Mouse (Mus musculus): ENCODE measurements around the gene Medag. TPM values are rescaled to one million over a fixed set of nuclear protein-coding genes. Genes with fewer than 3 reads are reported as not detected.

Medag gene
- 3.9 and 4.5 TPM in 2 replicates for total RNA-seq (2021)
- long read RNA-seq, experiment 1, partial matches to known transcripts: 0 of 2 reads
- long read RNA-seq, experiment 1, other reads (novel, unspliced or antisense): 1 of 2 reads
- long read RNA-seq, experiment 2: 0 reads

DNA sequence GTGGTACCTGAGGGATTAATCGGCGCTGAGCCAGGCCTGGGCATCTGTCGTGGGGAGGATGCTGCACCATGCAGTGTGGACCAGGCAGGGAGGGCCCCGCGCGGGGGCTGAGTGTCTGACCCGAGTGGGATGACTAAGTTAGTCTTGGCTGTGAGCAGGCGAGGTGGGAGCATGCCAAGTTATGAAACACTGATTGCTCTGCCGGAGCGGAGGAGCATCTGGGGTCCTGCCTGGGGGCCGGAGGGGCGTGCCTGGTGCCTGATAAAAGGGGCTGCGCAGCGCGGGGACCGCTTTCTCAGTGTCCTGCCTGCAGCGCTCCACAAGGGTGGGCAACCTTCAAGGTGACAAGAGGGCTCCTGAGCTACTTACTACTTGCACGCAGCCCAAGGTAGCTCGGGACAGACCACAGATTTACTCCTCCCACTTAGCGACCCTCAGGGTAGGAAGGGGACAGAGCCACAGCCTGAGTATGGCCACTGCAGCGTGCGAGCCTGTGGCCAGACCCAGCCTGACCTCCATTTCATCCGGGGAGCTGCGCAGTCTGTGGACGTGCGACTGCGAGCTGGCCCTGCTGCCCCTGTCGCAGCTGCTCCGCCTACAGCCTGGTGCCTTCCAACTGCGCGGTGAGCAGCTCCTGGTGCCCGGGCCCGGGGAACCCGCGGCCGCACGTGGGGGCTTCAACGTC, at the start of gene Medag:
TSS of gene Medag (plus strand) at position 241 of the 685 bp plus-strand sequence.
- peak; percentile 87 for DNase-seq

DNA sequence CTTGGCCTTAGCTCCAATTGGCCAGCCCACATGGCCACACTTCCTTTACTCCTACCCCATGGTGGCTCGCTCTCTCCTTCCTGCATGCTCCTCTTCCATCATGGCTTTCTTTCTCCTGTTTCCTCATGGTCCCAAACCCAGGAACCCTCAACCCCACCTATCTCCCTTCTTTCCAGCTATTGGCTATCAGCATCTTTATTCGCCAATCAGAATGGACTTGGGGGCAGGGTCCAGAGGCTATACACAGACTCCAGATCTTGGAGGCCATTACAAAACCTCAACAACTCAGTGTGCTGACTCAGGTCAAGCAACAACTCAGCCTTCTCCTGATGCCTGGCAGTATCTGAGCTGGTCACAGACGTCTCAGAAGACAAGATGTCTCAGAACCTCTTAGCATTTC, 48.9 kb upstream of the Medag start:
- no peak for DNase-seq

- DNase-seq: no peak
Observed at GRCm38 (mm10) chr5:149363903-149364755, 47.4 kb upstream of the Medag start.

- no peak for DNase-seq
Observed at GRCm38 (mm10) chr5:149367011-149367410, 44.5 kb upstream of the Medag start.

- no peak for DNase-seq
Observed at GRCm38 (mm10) chr5:149367544-149368466, 43.7 kb upstream of the Medag start.

DNA sequence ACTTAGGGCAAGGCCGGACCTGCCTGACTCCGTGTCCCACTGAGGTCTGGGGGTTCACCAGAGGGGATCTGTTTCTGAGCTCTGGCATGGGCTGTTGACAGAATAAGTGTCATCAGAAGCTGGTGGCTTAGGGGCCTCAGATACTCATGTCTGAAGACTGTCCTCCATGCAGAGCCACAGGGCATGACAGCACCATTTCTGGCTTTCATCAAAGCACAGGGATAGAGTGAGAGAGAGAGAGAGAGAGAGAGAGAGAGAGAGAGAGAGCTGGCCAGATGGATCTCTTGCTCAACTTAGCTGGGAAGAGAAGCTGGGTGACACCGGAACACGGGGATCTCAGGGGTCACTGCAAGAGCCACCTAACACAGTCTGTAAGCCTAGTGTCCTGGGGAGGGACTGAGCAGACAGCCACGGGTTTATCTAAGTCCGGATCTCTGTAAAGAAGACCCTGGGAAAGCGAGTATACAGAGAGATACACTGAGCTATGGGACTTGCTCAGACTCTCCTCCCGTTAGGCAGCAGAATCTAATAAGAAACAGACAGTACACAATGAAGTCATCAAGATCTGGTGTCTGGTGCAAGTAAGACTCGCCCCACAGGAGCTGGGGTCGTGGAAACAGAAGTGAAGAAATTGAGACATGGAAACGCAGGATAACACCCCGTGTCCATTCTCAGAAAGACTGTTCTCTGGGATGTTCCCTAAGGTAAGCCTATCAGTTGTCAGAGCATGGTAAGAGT, 42.8 kb upstream of the Medag start:
- no peak for DNase-seq

DNA sequence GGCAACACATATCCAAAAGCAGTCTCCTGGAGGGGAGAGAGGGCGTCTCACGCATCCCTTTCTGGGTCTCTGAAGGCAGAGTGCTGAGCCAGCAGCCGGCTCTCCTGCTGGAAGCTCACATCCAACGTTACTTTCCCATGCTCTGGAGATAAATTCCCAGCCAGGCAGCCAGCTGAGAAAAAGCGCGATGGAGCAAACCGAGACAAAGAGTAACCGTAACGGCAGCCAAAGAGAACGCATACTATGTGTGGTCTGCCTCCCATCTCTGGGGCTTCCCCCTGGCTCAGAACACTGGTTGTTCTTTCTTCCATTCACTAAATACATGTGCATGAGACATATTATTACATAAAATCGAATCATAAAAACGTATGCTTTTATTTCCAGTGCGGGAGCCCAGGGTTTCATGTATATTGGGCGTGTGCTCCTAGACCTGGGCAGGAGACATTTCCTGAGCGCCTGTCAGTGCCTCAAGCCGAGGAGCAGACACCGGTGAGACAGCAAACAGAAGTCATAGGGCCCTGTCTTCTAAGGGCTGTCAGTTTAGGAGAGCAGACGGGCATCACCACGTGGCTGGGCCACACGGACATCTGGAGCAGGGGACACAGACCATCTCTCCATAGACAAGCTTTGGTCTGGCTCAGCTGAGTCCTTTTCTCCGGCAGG, 42.0 kb upstream of the Medag start:
- no peak for DNase-seq

DNA sequence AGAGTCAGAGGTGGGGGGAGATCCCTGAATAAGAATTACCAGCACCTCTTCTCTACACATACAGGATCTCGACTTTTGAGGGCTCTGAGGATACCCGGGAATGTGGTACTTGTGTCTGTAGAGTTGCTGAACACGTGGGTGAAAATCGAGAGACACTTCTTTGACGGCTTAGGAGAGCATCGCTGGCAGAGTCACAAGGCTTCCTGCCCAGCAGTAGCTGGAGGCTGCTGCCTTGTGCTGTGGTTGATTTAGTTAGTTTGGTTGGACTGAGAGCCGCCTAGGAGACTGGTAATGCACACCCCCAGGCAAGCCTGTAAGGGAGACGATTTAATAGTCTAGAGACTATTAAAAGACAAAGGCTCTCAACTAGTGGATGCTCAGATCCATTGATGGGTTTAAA, 39.5 kb upstream of the Medag start:
- DNase-seq: no peak

DNA sequence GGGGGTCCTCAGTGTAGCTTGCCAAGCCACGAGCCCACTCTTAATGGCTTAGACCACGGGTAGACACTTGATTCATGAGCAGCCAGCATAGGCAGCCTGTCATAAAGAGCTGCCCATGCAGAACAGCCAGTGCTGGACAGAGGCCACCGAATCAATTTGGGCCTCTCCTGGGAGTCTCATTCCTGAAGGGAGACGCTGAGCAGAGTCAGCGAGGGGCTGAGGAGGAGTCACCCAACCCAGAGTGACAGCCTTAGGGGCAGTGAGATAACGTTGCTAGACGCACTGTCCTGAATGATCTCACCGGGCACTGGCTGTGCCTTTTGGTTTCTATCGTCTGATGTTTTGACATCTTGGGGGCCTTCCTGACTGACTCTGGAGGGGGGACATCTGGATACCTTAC, 38.3 kb upstream of the Medag start:
- peak; percentile 51 for DNase-seq

GRCm38 (mm10) chr5:149374026-149374425, 37.5 kb upstream of the Medag start:
- DNase-seq: peak; percentile 57

- no peak for DNase-seq
Observed at GRCm38 (mm10) chr5:149375074-149375888, 36.3 kb upstream of the Medag start.

DNA sequence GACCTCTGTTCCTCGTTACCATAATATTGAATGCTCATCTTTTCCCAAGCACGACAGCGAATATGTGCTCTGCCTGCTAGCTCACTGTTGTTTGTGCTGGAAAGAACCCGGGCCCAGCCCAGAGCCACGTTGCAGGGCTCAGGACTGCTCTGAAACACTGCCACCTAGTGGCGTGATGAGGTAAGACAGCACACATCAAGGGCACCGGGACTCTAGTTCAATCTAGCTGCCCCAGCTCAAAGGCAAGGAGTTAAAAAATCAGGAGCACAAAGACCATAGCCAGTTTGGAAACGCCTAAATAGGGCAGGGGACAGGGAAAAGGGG, 35.7 kb upstream of the Medag start:
- peak; percentile 91 for DNase-seq

DNA sequence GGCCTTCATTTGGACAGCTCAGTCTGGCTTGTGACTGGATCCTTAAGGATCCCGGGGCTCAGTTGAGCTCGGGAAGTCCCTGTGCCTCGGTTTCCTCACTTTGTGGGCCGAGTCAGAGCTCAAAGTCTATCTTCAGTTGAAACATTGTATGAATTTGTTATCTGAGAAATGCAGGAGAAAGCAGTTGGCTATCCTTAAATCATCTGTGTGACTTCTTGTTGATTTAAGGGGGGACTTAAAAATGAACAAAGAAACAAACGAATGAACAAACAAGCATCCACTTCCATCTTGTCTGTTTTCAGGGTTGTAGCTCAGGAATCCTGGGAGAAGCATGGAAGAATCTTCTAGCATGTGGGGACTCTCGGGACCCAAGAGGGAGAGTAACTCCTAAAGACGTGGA, 35.2 kb upstream of the Medag start:
- DNase-seq: no peak

- no peak for DNase-seq
Observed at GRCm38 (mm10) chr5:149377253-149377652, 34.3 kb upstream of the Medag start.

- DNase-seq: no peak
Observed at GRCm38 (mm10) chr5:149378566-149378965, 33.0 kb upstream of the Medag start.

GRCm38 (mm10) chr5:149379131-149379784, 32.3 kb upstream of the Medag start:
- no peak for DNase-seq

DNA sequence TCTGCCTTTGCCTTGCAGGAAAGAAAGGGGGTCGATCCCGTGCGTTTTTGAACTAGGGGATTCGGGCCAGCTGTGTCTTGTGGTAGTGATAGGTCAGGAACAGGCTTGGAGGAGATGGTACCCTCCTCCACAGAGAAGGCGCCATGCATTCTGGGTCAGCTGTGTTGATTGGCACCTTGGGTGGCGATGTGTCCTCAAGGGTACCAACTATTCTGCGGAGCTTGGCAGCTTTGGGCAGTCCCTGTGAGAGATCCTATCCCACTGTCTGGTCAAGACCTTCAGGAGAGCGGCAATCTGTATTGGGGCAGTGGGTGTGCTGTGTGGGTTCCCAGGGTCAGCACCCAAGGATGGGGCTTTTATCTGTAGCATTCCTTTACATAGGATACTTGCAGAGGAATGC, 31.7 kb upstream of the Medag start:
- DNase-seq: no peak

- peak; percentile 41 for DNase-seq
Observed at GRCm38 (mm10) chr5:149380388-149380916, 31.1 kb upstream of the Medag start.

DNA sequence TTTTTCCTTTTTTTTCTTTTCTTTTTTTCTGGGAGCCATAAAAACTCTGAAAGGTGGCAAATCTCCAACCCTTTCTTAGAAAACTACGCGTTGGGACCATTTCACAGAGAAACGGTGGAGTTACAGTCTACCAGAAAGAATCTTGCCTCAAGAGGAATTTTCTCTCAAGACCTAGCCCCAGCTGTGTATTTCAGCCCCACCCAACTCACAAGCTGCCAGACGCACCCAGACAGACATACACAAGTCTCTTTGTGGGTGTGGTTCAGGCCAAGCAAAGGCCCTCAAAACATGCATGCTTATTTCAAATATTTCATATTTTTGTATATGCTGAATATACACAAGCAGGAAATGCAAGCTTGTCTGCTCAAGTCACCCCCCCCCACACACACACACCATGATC, 29.6 kb upstream of the Medag start:
- DNase-seq: no peak

Data from adrenal gland, postnatal 14 days (tissue).